Mouse (Mus musculus): ENCODE measurements around the gene Acer2. TPM values are rescaled to one million over a fixed set of nuclear protein-coding genes. Genes with fewer than 3 reads are reported as not detected.
"Not testable (repeated sequence)": the region's sequence is repeated elsewhere in the genome, so short reads cannot be mapped to it uniquely, and the experiment has no call there.

The Acer2 gene
- 8.4 and 8.7 TPM in 2 replicates for polyA plus RNA-seq (2014; fragmentation: Nextera tagmentation; extraction: Ambion mirVana)

- Histone ChIP-seq H3K9ac (ENCODE audit: low read length) (peak within 1 kb of the TSS; percentile 73), H3K27ac (ENCODE audit: low read depth, low read length) (no peak within 1 kb of the TSS), H3K27me3 (ENCODE audit: control insufficient read depth, insufficient read depth, low read length) (no peaks in the 10 kb centered on the region; the same call in 1 of the 2 replicates), H3K4me1 (replicated peaks; ENCODE audit: control insufficient read depth, insufficient read depth, low read length) (no peaks in the 10 kb centered on the region), H3K9me3 (ENCODE audit: control insufficient read depth, low read length) (no peaks in the 10 kb centered on the region), H3K4me3 (ENCODE audit: low read depth, low read length) (peak within 1 kb of the TSS; percentile 65), H3K4me2 (ENCODE audit: low read depth, low read length, severe bottlenecking) (peak within 1 kb of the TSS; percentile 97), H3K36me3 (ENCODE audit: control insufficient read depth, insufficient read depth, low read length) (no peaks in the 10 kb centered on the region)
- DNase-seq (ENCODE audit: low spot score): peak; percentile 89
- ATAC-seq (replicated peaks; ENCODE audit: low FRiP score): peak; percentile 95
- WGBS: under 1% methylated on average over 41 of the region's 60 CpGs
Observed at GRCm38 (mm10) chr4:86874146-86874847, at the start of gene Acer2. TSS of gene Acer2 (plus strand) at chr4:86874396.

- no peak for ATAC-seq (replicated peaks; ENCODE audit: low FRiP score)
- Histone ChIP-seq H3K27ac (ENCODE audit: low read depth, low read length) (no peak overlapping the region), H3K4me3 (ENCODE audit: low read depth, low read length) (no peak overlapping the region), H3K36me3 (ENCODE audit: control insufficient read depth, insufficient read depth, low read length) (peaks cover 7% of the 10 kb centered on the region; the same call in 1 of the 2 replicates), H3K9me3 (ENCODE audit: control insufficient read depth, low read length) (no peaks in the 10 kb centered on the region), H3K27me3 (ENCODE audit: control insufficient read depth, insufficient read depth, low read length) (no peaks in the 10 kb centered on the region), H3K4me1 (replicated peaks; ENCODE audit: control insufficient read depth, insufficient read depth, low read length) (no peaks in the 10 kb centered on the region), H3K9ac (ENCODE audit: low read length) (no peak overlapping the region), H3K4me2 (ENCODE audit: low read depth, low read length, severe bottlenecking) (no peak overlapping the region)
- WGBS: 92% methylated on average over 7 of the region's 7 CpGs
- no peak for DNase-seq (ENCODE audit: low spot score)
Observed at GRCm38 (mm10) chr4:86825143-86825542, 49.1 kb upstream of the Acer2 start.

GRCm38 (mm10) chr4:86831896-86832295, 42.3 kb upstream of the Acer2 start:
- H3K9me3 ChIP-seq (ENCODE audit: control insufficient read depth, low read length): no peaks in the 10 kb centered on the region
- 94% methylated on average over 2 of the region's 2 CpGs for WGBS
- H3K9ac ChIP-seq (ENCODE audit: low read length): no peak overlapping the region
- no peak overlapping the region for H3K4me2 ChIP-seq (ENCODE audit: low read depth, low read length, severe bottlenecking)
- no peak overlapping the region for H3K4me3 ChIP-seq (ENCODE audit: low read depth, low read length)
- no peak for ATAC-seq (replicated peaks; ENCODE audit: low FRiP score)
- no peak for DNase-seq (ENCODE audit: low spot score)
- H3K4me1 ChIP-seq (replicated peaks; ENCODE audit: control insufficient read depth, insufficient read depth, low read length): no peaks in the 10 kb centered on the region
- H3K27me3 ChIP-seq (ENCODE audit: control insufficient read depth, insufficient read depth, low read length): no peaks in the 10 kb centered on the region
- no peak overlapping the region for H3K27ac ChIP-seq (ENCODE audit: low read depth, low read length)
- H3K36me3 ChIP-seq (ENCODE audit: control insufficient read depth, insufficient read depth, low read length): peaks cover 6% of the 10 kb centered on the region; the same call in 1 of the 2 replicates

- DNase-seq (ENCODE audit: low spot score); ATAC-seq (replicated peaks; ENCODE audit: low FRiP score); H3K36me3 ChIP-seq (ENCODE audit: control insufficient read depth, insufficient read depth, low read length); H3K27me3 ChIP-seq (ENCODE audit: control insufficient read depth, insufficient read depth, low read length); H3K4me3 ChIP-seq (ENCODE audit: low read depth, low read length); H3K4me2 ChIP-seq (ENCODE audit: low read depth, low read length, severe bottlenecking); H3K9ac ChIP-seq (ENCODE audit: low read length); H3K4me1 ChIP-seq (replicated peaks; ENCODE audit: control insufficient read depth, insufficient read depth, low read length); H3K9me3 ChIP-seq (ENCODE audit: control insufficient read depth, low read length); H3K27ac ChIP-seq (ENCODE audit: low read depth, low read length): not testable (repeated sequence)
- WGBS: 98% methylated on average over 2 of the region's 2 CpGs
Observed at GRCm38 (mm10) chr4:86841141-86841540, 33.1 kb upstream of the Acer2 start.

GRCm38 (mm10) chr4:86845384-86845783, 28.8 kb upstream of the Acer2 start:
- H3K4me1 ChIP-seq (replicated peaks; ENCODE audit: control insufficient read depth, insufficient read depth, low read length): no peaks in the 10 kb centered on the region

DNA sequence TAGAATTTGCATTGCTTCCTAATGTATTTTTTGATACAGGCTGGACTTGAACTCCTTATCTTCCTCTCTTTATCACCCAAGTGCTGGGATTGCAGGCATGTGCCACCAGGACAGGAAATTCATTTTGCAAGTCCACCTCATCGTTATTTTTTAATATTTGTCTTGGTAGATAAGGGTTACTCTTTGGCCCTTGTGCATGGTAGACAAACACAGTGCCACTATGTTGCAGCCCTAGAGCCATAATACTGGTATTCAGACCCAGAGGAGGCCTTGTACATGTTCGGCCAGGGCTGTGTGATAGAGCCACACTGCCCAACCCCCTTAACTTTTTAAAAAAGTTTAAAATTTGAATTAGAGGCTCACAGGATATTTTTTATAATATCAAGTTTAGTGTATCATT, 26.9 kb upstream of the Acer2 start:
- Histone ChIP-seq H3K4me1 (replicated peaks; ENCODE audit: control insufficient read depth, insufficient read depth, low read length) (no peaks in the 10 kb centered on the region), H3K4me2 (ENCODE audit: low read depth, low read length, severe bottlenecking) (no peak overlapping the region), H3K4me3 (ENCODE audit: low read depth, low read length) (no peak overlapping the region), H3K27me3 (ENCODE audit: control insufficient read depth, insufficient read depth, low read length) (no peaks in the 10 kb centered on the region), H3K9ac (ENCODE audit: low read length) (no peak overlapping the region), H3K9me3 (ENCODE audit: control insufficient read depth, low read length) (no peaks in the 10 kb centered on the region), H3K27ac (ENCODE audit: low read depth, low read length) (no peak overlapping the region), H3K36me3 (ENCODE audit: control insufficient read depth, insufficient read depth, low read length) (peaks cover 2% of the 10 kb centered on the region)
- ATAC-seq (replicated peaks; ENCODE audit: low FRiP score) (no peak), DNase-seq (ENCODE audit: low spot score) (no peak)
- 98% methylated on average over 2 of the region's 2 CpGs for WGBS

More at GRCm38 (mm10) chr4:86845384-86845783, 28.8 kb upstream of the Acer2 start:
- Histone ChIP-seq H3K4me2 (ENCODE audit: low read depth, low read length, severe bottlenecking) (no peak overlapping the region), H3K36me3 (ENCODE audit: control insufficient read depth, insufficient read depth, low read length) (peaks cover 2% of the 10 kb centered on the region; the same call in 1 of the 2 replicates), H3K27ac (ENCODE audit: low read depth, low read length) (no peak overlapping the region), H3K9me3 (ENCODE audit: control insufficient read depth, low read length) (no peaks in the 10 kb centered on the region), H3K9ac (ENCODE audit: low read length) (no peak overlapping the region), H3K27me3 (ENCODE audit: control insufficient read depth, insufficient read depth, low read length) (no peaks in the 10 kb centered on the region), H3K4me3 (ENCODE audit: low read depth, low read length) (no peak overlapping the region)
- no peak for DNase-seq (ENCODE audit: low spot score)
- WGBS: 97% methylated on average over 3 of the region's 3 CpGs
- no peak for ATAC-seq (replicated peaks; ENCODE audit: low FRiP score)

DNA sequence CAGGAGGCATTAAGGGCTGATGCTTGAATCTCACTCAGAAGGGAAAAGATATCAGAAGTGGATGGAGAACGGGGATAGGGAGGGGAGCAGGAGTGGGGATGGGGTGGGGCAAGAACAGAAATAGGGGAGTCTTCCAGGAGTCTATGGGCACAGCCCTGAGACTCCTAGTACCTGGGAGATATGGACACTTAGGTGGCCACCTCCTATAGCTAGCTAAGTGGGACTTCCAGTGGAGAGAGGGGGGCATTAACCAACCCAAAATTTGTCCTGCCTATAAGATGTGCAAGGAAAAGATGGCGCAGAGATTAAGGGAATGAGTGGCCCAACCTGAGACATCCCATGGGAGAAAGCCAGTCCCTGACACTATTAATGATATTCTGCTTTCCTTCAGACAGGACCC, 22.9 kb upstream of the Acer2 start:
- Histone ChIP-seq H3K9me3 (ENCODE audit: control insufficient read depth, low read length) (no peaks in the 10 kb centered on the region), H3K4me3 (ENCODE audit: low read depth, low read length) (no peak overlapping the region), H3K27ac (ENCODE audit: low read depth, low read length) (no peak overlapping the region), H3K9ac (ENCODE audit: low read length) (no peak overlapping the region), H3K4me2 (ENCODE audit: low read depth, low read length, severe bottlenecking) (no peak overlapping the region), H3K27me3 (ENCODE audit: control insufficient read depth, insufficient read depth, low read length) (no peaks in the 10 kb centered on the region), H3K4me1 (replicated peaks; ENCODE audit: control insufficient read depth, insufficient read depth, low read length) (no peaks in the 10 kb centered on the region), H3K36me3 (ENCODE audit: control insufficient read depth, insufficient read depth, low read length) (peaks cover 23% of the 10 kb centered on the region)
- ATAC-seq (replicated peaks; ENCODE audit: low FRiP score) (0 out of 2 replicates have a peak, but pooled peaks have one; percentile 16), DNase-seq (ENCODE audit: low spot score) (no peak)
- WGBS: 84% methylated on average over 2 of the region's 2 CpGs

GRCm38 (mm10) chr4:86852018-86852417, 22.2 kb upstream of the Acer2 start:
- Histone ChIP-seq H3K27ac (ENCODE audit: low read depth, low read length) (no peak overlapping the region), H3K4me3 (ENCODE audit: low read depth, low read length) (no peak overlapping the region), H3K36me3 (ENCODE audit: control insufficient read depth, insufficient read depth, low read length) (peaks cover 23% of the 10 kb centered on the region), H3K27me3 (ENCODE audit: control insufficient read depth, insufficient read depth, low read length) (no peaks in the 10 kb centered on the region), H3K9ac (ENCODE audit: low read length) (no peak overlapping the region), H3K9me3 (ENCODE audit: control insufficient read depth, low read length) (no peaks in the 10 kb centered on the region), H3K4me1 (replicated peaks; ENCODE audit: control insufficient read depth, insufficient read depth, low read length) (no peaks in the 10 kb centered on the region), H3K4me2 (ENCODE audit: low read depth, low read length, severe bottlenecking) (no peak overlapping the region)
- 73% methylated on average over 3 of the region's 3 CpGs for WGBS
- no peak for DNase-seq (ENCODE audit: low spot score)
- ATAC-seq (replicated peaks; ENCODE audit: low FRiP score): no peak

All from forebrain, embryonic 11.5 days (tissue).